Mouse (Mus musculus): ENCODE measurements around the gene Slc6a20b. TPM values are rescaled to one million over a fixed set of nuclear protein-coding genes. Genes with fewer than 3 reads are reported as not detected.

The Slc6a20b gene
- polyA plus RNA-seq, 1 experiment from 2014 or later, result 0.24 TPM

GRCm38 (mm10) chr9:123649785-123650511 is 17.6 kb upstream of the Slc6a20b start:
- no peak for ATAC-seq (ENCODE audit: low read depth)
- 69% methylated on average over 2 of the region's 2 CpGs for WGBS (ENCODE audit: insufficient replicate concordance)
- H3K36me3 ChIP-seq (ENCODE audit: control insufficient read depth, insufficient read depth), result no peaks in the 10 kb centered on the region
- no peak overlapping the region for H3K27ac ChIP-seq (ENCODE audit: low read length)
- H3K4me3 ChIP-seq (ENCODE audit: low read depth, low read length), result no peak overlapping the region
- H3K27me3 ChIP-seq (ENCODE audit: control insufficient read depth, insufficient read depth, low read depth, low read length), result no peaks in the 10 kb centered on the region
- H3K9me3 ChIP-seq (replicated peaks; ENCODE audit: control insufficient read depth, low read length), result no peaks in the 10 kb centered on the region
- no peak overlapping the region for H3K4me2 ChIP-seq (ENCODE audit: low read depth, low read length)
- H3K9ac ChIP-seq (ENCODE audit: low read depth, low read length), result no peak overlapping the region
- no peaks in the 10 kb centered on the region for H3K4me1 ChIP-seq (ENCODE audit: control insufficient read depth, low read depth, low read length)

GRCm38 (mm10) chr9:123640106-123640505 is 7.7 kb upstream of the Slc6a20b start:
- no peak overlapping the region for H3K4me2 ChIP-seq (ENCODE audit: low read depth, low read length)
- no peak overlapping the region for H3K9ac ChIP-seq (ENCODE audit: low read depth, low read length)
- no peaks in the 10 kb centered on the region for H3K9me3 ChIP-seq (replicated peaks; ENCODE audit: control insufficient read depth, low read length)
- H3K4me3 ChIP-seq (ENCODE audit: low read depth, low read length), result no peak overlapping the region
- no peaks in the 10 kb centered on the region for H3K27me3 ChIP-seq (ENCODE audit: control insufficient read depth, insufficient read depth, low read depth, low read length)
- H3K4me1 ChIP-seq (ENCODE audit: control insufficient read depth, low read depth, low read length), result no peaks in the 10 kb centered on the region
- H3K27ac ChIP-seq (ENCODE audit: low read length), result no peak overlapping the region
- H3K36me3 ChIP-seq (ENCODE audit: control insufficient read depth, insufficient read depth), result no peaks in the 10 kb centered on the region
- 35% methylated on average over 1 of the region's 1 CpGs for WGBS (ENCODE audit: insufficient replicate concordance)
- no peak for ATAC-seq (ENCODE audit: low read depth)

GRCm38 (mm10) chr9:123638668-123639089 is 6.3 kb upstream of the Slc6a20b start:
- Histone ChIP-seq H3K4me1 (ENCODE audit: control insufficient read depth, low read depth, low read length) (no peaks in the 10 kb centered on the region), H3K9ac (ENCODE audit: low read depth, low read length) (no peak overlapping the region), H3K36me3 (ENCODE audit: control insufficient read depth, insufficient read depth) (no peaks in the 10 kb centered on the region), H3K4me2 (ENCODE audit: low read depth, low read length) (no peak overlapping the region), H3K27me3 (ENCODE audit: control insufficient read depth, insufficient read depth, low read depth, low read length) (no peaks in the 10 kb centered on the region), H3K4me3 (ENCODE audit: low read depth, low read length) (no peak overlapping the region), H3K27ac (ENCODE audit: low read length) (no peak overlapping the region), H3K9me3 (replicated peaks; ENCODE audit: control insufficient read depth, low read length) (no peaks in the 10 kb centered on the region)
- ATAC-seq (ENCODE audit: low read depth), result no peak
- WGBS (ENCODE audit: insufficient replicate concordance), result 30% methylated on average over 1 of the region's 1 CpGs

- no peaks in the 10 kb centered on the region for H3K4me1 ChIP-seq (ENCODE audit: control insufficient read depth, low read depth, low read length)
- no peak overlapping the region for H3K4me2 ChIP-seq (ENCODE audit: low read depth, low read length)
- H3K4me3 ChIP-seq (ENCODE audit: low read depth, low read length), result no peak overlapping the region
- H3K36me3 ChIP-seq (ENCODE audit: control insufficient read depth, insufficient read depth), result no peaks in the 10 kb centered on the region
- H3K27ac ChIP-seq (ENCODE audit: low read length), result no peak overlapping the region
- H3K9ac ChIP-seq (ENCODE audit: low read depth, low read length), result no peak overlapping the region
- no peak for ATAC-seq (ENCODE audit: low read depth)
- H3K27me3 ChIP-seq (ENCODE audit: control insufficient read depth, insufficient read depth, low read depth, low read length), result no peaks in the 10 kb centered on the region
- no peaks in the 10 kb centered on the region for H3K9me3 ChIP-seq (replicated peaks; ENCODE audit: control insufficient read depth, low read length)
These were observed 5.9 kb upstream of the Slc6a20b start for GRCm38 (mm10) chr9:123638231-123638630.

- no peak overlapping the region for H3K9ac ChIP-seq (ENCODE audit: low read depth, low read length)
- H3K9me3 ChIP-seq (replicated peaks; ENCODE audit: control insufficient read depth, low read length), result no peaks in the 10 kb centered on the region
- no peaks in the 10 kb centered on the region for H3K36me3 ChIP-seq (ENCODE audit: control insufficient read depth, insufficient read depth)
- no peak overlapping the region for H3K27ac ChIP-seq (ENCODE audit: low read length)
- no peaks in the 10 kb centered on the region for H3K27me3 ChIP-seq (ENCODE audit: control insufficient read depth, insufficient read depth, low read depth, low read length)
- no peak for ATAC-seq (ENCODE audit: low read depth)
- WGBS (ENCODE audit: insufficient replicate concordance), result 61% methylated on average over 5 of the region's 5 CpGs
- H3K4me3 ChIP-seq (ENCODE audit: low read depth, low read length), result no peak overlapping the region
- no peaks in the 10 kb centered on the region for H3K4me1 ChIP-seq (ENCODE audit: control insufficient read depth, low read depth, low read length)
- no peak overlapping the region for H3K4me2 ChIP-seq (ENCODE audit: low read depth, low read length)
These were observed 4.4 kb upstream of the Slc6a20b start for GRCm38 (mm10) chr9:123636771-123637170.

GRCm38 (mm10) chr9:123632993-123633392 is 628 bp upstream of the Slc6a20b start:
- Histone ChIP-seq H3K4me3 (ENCODE audit: low read depth, low read length) (no peak overlapping the region), H3K27me3 (ENCODE audit: control insufficient read depth, insufficient read depth, low read depth, low read length) (no peaks in the 10 kb centered on the region), H3K4me1 (ENCODE audit: control insufficient read depth, low read depth, low read length) (no peaks in the 10 kb centered on the region), H3K9ac (ENCODE audit: low read depth, low read length) (no peak overlapping the region), H3K36me3 (ENCODE audit: control insufficient read depth, insufficient read depth) (no peaks in the 10 kb centered on the region), H3K4me2 (ENCODE audit: low read depth, low read length) (no peak overlapping the region), H3K9me3 (replicated peaks; ENCODE audit: control insufficient read depth, low read length) (no peaks in the 10 kb centered on the region), H3K27ac (ENCODE audit: low read length) (no peak overlapping the region)
- ATAC-seq (ENCODE audit: low read depth), result no peak
- 63% methylated on average over 3 of the region's 3 CpGs for WGBS (ENCODE audit: insufficient replicate concordance)

- Histone ChIP-seq H3K27ac (ENCODE audit: low read length) (no peak overlapping the region), H3K4me2 (ENCODE audit: low read depth, low read length) (no peak overlapping the region), H3K27me3 (ENCODE audit: control insufficient read depth, insufficient read depth, low read depth, low read length) (no peaks in the 10 kb centered on the region), H3K4me1 (ENCODE audit: control insufficient read depth, low read depth, low read length) (no peaks in the 10 kb centered on the region), H3K4me3 (ENCODE audit: low read depth, low read length) (no peak overlapping the region), H3K9ac (ENCODE audit: low read depth, low read length) (no peak overlapping the region), H3K9me3 (replicated peaks; ENCODE audit: control insufficient read depth, low read length) (no peaks in the 10 kb centered on the region), H3K36me3 (ENCODE audit: control insufficient read depth, insufficient read depth) (no peaks in the 10 kb centered on the region)
- ATAC-seq (ENCODE audit: low read depth), result no peak
- WGBS (ENCODE audit: insufficient replicate concordance), result 60% methylated on average over 3 of the region's 3 CpGs
These were observed 699 bp downstream of the Slc6a20b start for GRCm38 (mm10) chr9:123631666-123632065.

GRCm38 (mm10) chr9:123625821-123626220 is 6.5 kb downstream of the Slc6a20b start:
- Histone ChIP-seq H3K9me3 (replicated peaks; ENCODE audit: control insufficient read depth, low read length) (no peaks in the 10 kb centered on the region), H3K4me3 (ENCODE audit: low read depth, low read length) (no peak overlapping the region), H3K9ac (ENCODE audit: low read depth, low read length) (no peak overlapping the region), H3K4me2 (ENCODE audit: low read depth, low read length) (no peak overlapping the region), H3K27ac (ENCODE audit: low read length) (no peak overlapping the region), H3K36me3 (ENCODE audit: control insufficient read depth, insufficient read depth) (no peaks in the 10 kb centered on the region), H3K4me1 (ENCODE audit: control insufficient read depth, low read depth, low read length) (no peaks in the 10 kb centered on the region), H3K27me3 (ENCODE audit: control insufficient read depth, insufficient read depth, low read depth, low read length) (no peaks in the 10 kb centered on the region)
- WGBS (ENCODE audit: insufficient replicate concordance), result 70% methylated on average over 11 of the region's 11 CpGs
- ATAC-seq (ENCODE audit: low read depth), result no peak

- no peak overlapping the region for H3K27ac ChIP-seq (ENCODE audit: low read length)
- no peak overlapping the region for H3K4me3 ChIP-seq (ENCODE audit: low read depth, low read length)
- WGBS (ENCODE audit: insufficient replicate concordance), result 54% methylated on average over 2 of the region's 2 CpGs
- no peaks in the 10 kb centered on the region for H3K9me3 ChIP-seq (replicated peaks; ENCODE audit: control insufficient read depth, low read length)
- H3K36me3 ChIP-seq (ENCODE audit: control insufficient read depth, insufficient read depth), result no peaks in the 10 kb centered on the region
- no peak overlapping the region for H3K4me2 ChIP-seq (ENCODE audit: low read depth, low read length)
- no peak overlapping the region for H3K9ac ChIP-seq (ENCODE audit: low read depth, low read length)
- H3K27me3 ChIP-seq (ENCODE audit: control insufficient read depth, insufficient read depth, low read depth, low read length), result no peaks in the 10 kb centered on the region
- H3K4me1 ChIP-seq (ENCODE audit: control insufficient read depth, low read depth, low read length), result no peaks in the 10 kb centered on the region
- no peak for ATAC-seq (ENCODE audit: low read depth)
These were observed 7.6 kb downstream of the Slc6a20b start for GRCm38 (mm10) chr9:123624741-123625140.

All from liver, embryonic 16.5 days (tissue).